Mouse (Mus musculus) gastrocnemius, adult 8-10 months (tissue): ENCODE measurements at regions not wholly inside any gene's neighbourhood (a gene's known extent, or its start where the extent isn't known, plus 50 kb on each side); places are given as distances from the start of the nearest gene placed in this dataset.

Experiments used
- DNase-seq, 2 experiments: peaks; one replicate each; pipeline ENCODE4 v3.0.0; 2022; ENCODE audit warnings: low spot score in 2 of 2

DNA sequence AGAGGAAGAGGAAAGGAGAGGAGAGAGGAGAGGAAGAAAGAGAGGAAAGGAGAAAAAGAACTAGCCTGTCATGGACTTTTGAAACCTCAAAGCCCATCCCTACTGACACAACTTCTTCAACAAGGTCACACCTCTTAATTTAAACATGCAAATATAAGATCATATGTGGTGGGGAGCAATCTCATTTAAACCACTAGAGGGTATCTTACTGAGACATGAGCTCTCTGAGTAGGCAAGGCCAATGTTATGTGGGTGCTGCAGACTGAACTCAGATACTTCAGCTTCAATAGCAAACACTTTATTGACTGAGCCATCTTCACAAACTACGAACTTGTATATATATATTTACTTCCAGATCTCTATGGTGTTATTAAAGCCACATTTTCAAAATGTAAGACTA lies 156.9 kb downstream of the Mex3b start:
- DNase-seq, result no peak

- no peak for DNase-seq
Observed at GRCm38 (mm10) chr7:83031101-83031500, 164.0 kb downstream of the Mex3b start.

GRCm38 (mm10) chr7:83032025-83032424 lies 164.9 kb downstream of the Mex3b start:
- no peak for DNase-seq

DNA sequence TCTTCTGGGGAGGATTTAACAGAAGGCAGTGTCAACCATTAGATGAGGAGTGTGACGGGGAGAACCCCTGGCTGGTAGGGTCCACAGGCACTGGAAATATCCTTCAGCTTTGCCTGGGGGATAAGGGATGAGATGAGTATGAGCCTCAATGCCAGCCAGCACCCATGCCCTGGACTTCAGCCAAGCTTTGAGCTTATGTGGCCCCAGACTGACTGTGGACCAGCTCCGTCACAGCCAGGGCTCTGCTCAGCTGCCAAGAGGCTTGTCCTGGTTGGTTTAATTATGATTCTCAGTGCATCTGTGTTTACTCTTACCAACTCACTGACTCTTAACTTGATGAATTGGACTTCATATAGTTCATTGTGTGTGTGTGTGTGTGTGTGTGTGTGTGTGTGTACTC lies 165.8 kb downstream of the Mex3b start:
- DNase-seq, result no peak

- DNase-seq, result no peak
Observed at GRCm38 (mm10) chr7:83035190-83035589, 168.1 kb downstream of the Mex3b start.

DNA sequence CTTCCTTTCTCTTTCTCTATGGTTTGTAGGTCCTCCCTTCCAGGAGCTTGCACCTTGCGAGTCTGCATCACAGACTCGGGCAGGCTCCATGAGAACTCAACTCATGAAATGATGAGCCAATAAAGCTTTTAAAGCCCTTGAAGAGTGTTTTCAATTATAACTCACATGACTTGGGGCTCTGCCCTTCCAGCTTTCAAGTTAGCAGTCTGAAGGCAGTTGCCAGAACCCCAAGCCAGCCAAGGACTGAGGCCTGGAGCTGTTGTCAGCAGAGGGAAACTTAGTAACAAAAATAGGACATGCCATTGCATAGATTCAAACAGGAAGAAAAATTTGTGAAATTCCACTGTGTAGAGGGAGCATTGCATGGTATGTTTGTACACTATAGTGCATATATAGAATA lies 169.3 kb downstream of the Mex3b start:
- DNase-seq, result peak; percentile 31 to 44

DNA sequence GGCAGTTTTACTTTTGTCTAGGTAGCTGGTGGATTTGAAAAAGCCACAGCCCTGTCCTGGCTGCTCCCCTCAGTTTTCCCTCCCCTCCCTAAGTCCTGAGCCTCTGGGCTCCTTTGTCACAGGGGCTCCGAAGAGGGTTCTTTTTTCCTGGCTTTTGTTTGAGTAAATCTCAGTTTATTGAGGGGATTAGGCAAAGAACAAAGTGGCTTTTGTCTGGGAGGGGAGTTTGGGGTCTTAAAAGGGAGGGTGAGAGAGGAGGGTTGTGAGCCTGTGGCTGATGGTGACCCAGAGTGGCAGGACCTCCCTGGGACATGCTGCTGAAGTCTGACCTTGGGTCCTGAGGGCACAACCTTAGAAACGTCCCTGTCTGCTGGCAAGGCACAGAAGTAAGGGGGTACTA lies 170.0 kb downstream of the Mex3b start:
- no peak for DNase-seq

- no peak for DNase-seq
Observed at GRCm38 (mm10) chr7:83037714-83038113, 170.6 kb downstream of the Mex3b start.

- DNase-seq, result no peak
Observed at GRCm38 (mm10) chr7:83043746-83044145, 176.6 kb downstream of the Mex3b start.

- no peak for DNase-seq
Observed at GRCm38 (mm10) chr7:83045266-83045665, 178.1 kb downstream of the Mex3b start.

DNA sequence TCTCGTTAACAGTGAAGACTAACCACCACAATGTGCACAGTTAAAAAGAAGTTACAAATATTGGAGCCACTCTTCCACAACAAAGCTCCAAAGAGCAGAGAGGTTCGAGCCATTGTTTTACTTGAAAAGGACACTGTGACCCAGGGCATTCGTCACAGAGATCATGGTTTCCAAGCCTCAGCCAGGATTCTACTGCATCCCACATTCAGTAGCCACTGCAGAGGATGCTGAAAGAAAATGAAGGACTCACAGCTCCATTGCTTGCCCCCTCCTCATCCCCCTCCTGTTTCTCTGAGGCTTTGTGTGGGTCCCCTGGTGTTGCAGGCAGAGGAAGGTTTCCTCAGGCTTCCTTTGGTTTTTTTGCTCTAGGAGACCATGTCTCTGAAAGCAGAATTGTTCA lies 182.9 kb downstream of the Mex3b start:
- DNase-seq, result no peak

DNA sequence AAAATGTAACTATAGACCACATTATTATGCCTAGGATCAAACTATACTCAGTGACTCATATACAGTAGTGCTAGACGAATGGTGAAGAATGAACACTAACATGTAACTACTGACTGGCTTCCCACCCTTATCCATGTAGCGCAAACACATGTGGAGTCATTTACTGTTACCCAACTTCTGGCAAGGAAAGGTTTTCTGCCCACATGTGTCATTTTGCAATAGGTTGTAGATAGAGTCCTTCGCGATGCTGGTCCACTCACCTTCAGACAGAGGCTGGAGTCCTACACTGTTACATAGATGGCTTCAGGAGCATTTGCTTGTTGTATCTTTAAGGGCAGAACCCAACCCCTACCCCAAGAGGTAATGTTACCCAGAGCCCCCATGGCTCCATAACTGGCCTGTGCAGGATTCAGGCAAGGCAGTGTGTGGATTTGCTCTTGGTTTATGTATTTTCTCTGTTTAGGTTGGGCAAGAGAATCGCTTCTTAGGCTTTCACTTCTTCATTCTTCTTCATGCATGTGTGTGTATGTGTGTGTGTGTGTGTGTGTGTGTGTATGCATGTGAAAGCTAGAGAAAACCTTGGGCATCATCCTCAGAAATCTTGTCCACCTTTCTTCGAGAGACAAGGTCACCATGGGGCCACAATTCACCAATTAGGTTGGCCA lies 183.8 kb downstream of the Mex3b start:
- DNase-seq, result no peak

DNA sequence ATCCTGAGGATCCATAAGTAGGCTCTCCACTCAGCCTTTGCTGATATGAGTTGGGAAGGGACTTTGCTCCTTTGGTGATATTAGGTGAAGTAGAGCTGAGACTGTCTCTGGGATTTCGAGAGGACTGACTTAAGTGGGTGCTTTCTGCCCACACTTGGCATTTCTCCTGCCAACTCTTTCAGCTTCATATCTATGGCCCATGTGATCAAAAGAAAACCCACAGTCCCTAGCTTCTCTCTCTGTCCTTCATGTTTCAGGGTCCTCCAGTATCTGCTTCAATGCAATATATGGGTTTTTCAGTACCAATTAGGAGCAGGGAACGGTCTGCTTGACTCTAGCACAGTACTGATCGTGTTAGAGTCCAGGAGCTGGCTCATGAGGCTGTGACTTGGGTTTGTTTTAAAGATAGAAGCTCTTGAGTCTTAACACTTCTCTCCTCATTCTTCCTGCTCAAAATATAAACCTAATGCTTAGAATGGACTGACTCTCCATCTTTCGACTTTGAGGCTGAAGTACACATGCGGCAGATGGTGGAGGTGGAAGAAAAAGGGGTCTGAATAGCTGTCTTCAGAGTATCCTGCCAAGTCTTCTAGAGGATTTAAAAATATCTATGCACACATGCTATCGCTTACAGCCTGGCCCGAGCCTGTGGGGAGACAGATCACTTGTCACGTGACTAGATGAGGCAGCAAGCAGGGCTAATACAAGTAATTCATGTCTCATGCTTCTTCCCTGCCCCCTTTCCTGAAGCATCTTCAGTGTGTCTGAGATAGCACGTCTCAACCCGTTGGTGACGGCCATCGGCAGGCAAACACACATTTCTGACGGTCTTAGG lies 189.2 kb downstream of the Mex3b start:
- no peak for DNase-seq

GRCm38 (mm10) chr7:83060318-83060717 lies 193.2 kb downstream of the Mex3b start:
- no peak for DNase-seq

GRCm38 (mm10) chr7:83060733-83061132 lies 193.6 kb downstream of the Mex3b start:
- DNase-seq, result no peak

GRCm38 (mm10) chr7:83061197-83061893 lies 194.2 kb downstream of the Mex3b start:
- DNase-seq, result no peak

DNA sequence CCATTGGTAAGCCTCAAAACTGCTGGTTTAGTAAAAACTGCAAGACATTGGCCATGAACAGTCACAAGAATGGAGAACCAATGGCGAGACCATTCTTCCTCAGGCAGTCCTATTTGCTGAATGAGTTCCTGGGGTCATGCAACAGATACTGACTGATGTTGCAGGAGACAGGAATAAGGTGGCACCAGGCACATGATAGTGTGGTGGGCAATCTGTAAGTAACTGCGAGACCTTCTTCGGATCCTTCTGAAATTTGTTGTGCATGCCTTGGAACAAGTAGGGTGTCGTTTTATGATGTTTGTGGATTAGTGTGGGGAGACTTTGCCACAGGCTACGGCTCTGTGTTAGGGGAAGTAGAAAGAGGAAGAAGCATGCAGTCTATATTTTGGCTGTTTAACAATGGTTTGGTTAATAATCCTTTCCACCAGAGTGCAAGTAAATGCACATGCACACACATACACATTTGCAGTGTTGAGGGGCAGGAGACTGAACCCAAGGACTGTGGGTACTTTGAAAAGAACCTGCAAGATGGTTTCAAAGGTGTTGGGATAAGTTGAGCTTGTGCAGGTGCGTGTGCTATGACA lies 194.9 kb downstream of the Mex3b start:
- no peak for DNase-seq

GRCm38 (mm10) chr7:83063559-83063958 lies 196.4 kb downstream of the Mex3b start:
- DNase-seq, result no peak

DNA sequence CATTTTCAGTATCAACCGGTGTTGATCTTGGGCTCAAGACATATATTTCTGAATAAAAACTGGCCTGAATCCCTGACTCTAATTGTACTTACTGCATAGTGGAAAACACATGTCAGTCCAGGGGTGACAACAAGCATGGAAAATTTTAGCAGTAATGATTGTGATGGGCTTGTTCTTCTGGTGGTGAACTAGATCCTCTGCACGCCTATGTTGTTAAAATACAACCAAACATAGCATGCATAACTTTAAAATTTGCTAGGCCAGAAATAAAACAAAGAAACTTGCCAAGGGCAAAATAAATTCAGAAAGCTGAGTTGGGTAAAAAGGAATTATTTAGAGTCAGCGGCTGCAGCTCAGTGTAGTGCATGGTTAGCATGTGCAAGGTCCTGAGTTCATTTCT lies 198.2 kb downstream of the Mex3b start:
- no peak for DNase-seq

DNA sequence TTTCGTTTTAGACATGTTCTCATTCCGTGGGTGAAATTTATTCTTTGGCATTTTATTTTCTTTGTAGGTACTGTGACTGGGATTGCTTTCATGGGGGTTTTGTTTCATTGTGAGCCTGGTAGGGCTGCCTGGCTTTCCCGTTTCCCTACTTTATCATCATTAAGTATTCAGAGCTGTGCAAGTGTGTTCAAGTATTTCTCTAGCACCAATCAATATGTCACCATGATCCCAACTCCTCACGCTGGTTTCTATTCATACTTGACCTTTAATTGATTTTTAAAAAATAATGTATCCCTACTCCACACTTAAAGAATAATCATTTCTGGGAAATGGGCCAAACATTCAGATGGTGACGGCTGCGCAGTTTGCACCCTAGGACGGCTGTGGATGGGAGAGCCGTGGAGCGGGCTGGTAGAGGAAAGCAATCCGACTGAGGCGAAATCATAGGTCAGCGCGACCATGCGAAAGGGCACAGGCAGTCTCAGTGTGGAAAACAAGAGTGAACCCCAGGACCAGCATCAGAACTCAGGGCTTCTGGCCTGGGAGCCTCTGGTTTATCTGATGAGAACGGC lies 207.4 kb downstream of the Mex3b start:
- no peak for DNase-seq

DNA sequence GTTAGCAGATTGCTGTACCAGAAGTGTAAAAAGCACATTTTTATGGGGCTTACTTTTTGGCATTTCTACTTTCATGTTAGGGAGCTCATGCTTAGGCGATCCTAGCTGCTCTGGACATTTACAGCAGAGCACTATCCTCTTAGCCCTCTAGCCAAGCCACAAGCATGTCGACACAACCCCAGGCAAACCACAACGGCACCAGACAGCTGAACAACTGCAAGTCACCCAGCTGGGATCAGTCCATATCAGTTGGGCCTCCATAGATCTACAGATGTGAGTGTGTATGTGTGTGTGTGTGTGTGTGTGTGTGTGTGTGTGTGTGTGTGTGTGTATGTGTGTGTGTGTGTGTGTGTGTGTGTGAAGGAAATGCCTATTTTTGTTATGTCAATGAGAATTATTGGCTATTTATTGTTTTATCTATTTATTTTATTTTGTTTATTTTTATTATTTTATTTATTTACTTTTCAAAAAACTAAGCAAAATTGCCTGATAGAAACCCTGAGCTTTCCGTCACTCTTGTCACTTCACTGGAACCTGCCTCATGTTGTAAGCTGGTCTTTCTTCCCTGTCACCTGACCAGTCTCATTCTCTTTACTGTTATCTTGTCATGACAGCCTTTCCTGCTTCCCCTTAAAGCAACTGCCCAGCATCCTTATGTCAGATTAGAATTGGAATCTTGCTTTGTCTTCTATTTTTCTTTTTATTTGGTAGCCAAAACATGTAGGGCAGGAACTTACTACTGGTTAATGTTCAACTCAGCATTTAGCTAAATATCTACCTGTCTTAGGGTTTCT lies 208.2 kb downstream of the Mex3b start:
- no peak for DNase-seq
